Mouse (Mus musculus) heart, adult 2 months (tissue): ENCODE measurements around the gene Fam104a. TPM values are rescaled to one million over a fixed set of nuclear protein-coding genes. Genes with fewer than 3 reads are reported as not detected.

Experiments
- DNase-seq, 2 experiments: peaks; one replicate each; pipeline ENCODE4 v3.0.0; 2021
- H3K27ac ChIP-seq: fragments of 200-600 bp; 2 replicates; pipeline ENCODE4 v1.8.1; 2022
- H3K27me3 ChIP-seq: fragments of 200-500 bp; 2 replicates; pipeline ENCODE4 v1.6.1; 2012; ENCODE audit warnings: mild to moderate bottlenecking, low read length, inconsistent platforms, mixed read lengths; ENCODE audit not compliant: control insufficient read depth, insufficient read depth
- H3K36me3 ChIP-seq: fragments of 200-500 bp; 2 replicates; pipeline ENCODE4 v1.6.1; 2012; ENCODE audit warnings: low read length, inconsistent platforms; ENCODE audit not compliant: control insufficient read depth, insufficient read depth
- H3K4me1 ChIP-seq: fragments of 200-500 bp; 2 replicates; pipeline ENCODE4 v1.6.1; 2011; ENCODE audit warnings: low read length; ENCODE audit not compliant: control insufficient read depth, insufficient read depth
- H3K4me3 ChIP-seq: fragments of 200-600 bp; 2 replicates; pipeline ENCODE4 v1.8.1; 2022
- H3K79me2 ChIP-seq: fragments of 200-500 bp; replicated peaks from 2 replicates; pipeline ENCODE4 v1.6.1; 2012; ENCODE audit warnings: mild to moderate bottlenecking, inconsistent platforms, low read length, moderate library complexity, mixed read lengths; ENCODE audit not compliant: control insufficient read depth, insufficient read depth
- H3K9ac ChIP-seq: fragments of 200-500 bp; 2 replicates; pipeline ENCODE4 v1.6.1; 2012; ENCODE audit warnings: low read depth, mild to moderate bottlenecking, control low read depth, inconsistent platforms, low read length, mixed read lengths
- CTCF ChIP-seq: fragments of 200-600 bp; IDR thresholded peaks from 2 replicates; pipeline ENCODE4 v1.8.1; 2022; ENCODE audit warnings: antibody characterized with exemption, mild to moderate bottlenecking, moderate library complexity
- EP300 ChIP-seq: fragments of 200-500 bp; IDR thresholded peaks from 2 replicates; pipeline ENCODE4 v1.6.1; 2011; ENCODE audit warnings: low read depth, low read length, control low read depth; ENCODE audit not compliant: insufficient read depth
- POLR2A ChIP-seq: fragments of 200-500 bp; IDR thresholded peaks from 2 replicates; pipeline ENCODE4 v1.6.1; 2011; ENCODE audit warnings: mild to moderate bottlenecking, low read depth, low read length, control low read depth; ENCODE audit not compliant: insufficient read depth
- WGBS: fragments of 180-500 bp; shearing (Covaris S2); methylation state at CpG from one replicate; pipeline ENCODE4 v1.1.7; 2018; 5-methylcytosine and 5-hydroxymethylcytosine counted together
- intact Hi-C: fragments of 180-260 bp; cut with DNase I; formaldehyde crosslinking; loops from one replicate; pipeline ENCODE4 v1.15.1; 2025
- polyA plus RNA-seq: library from polyadenylated mRNA; depleted of rRNA; stranded (reverse); fragments of >200 nt; gene quantifications from 2 replicates; pipeline ENCODE4 v1.2.3, GENCODE M21; 2012
- total RNA-seq, 2 experiments: library from RNA; stranded (reverse); gene quantifications; 2 replicates each; pipeline ENCODE4 v1.2.3; 2021

Gene Fam104a
- total and polyA plus RNA-seq, 3 experiments = 12.4 to 16.4 (median 15.3) TPM

- Histone ChIP-seq H3K4me1 (peaks cover 5% of the 10 kb centered on the region), H3K27me3 (no peaks in the 10 kb centered on the region), H3K36me3 (no peaks in the 10 kb centered on the region), H3K4me3 (no peak overlapping the region), H3K79me2 (no peaks in the 10 kb centered on the region), H3K9ac (no peak overlapping the region), H3K27ac (no peak overlapping the region)
- intact Hi-C loops = no loop called here
- no peak for DNase-seq
- TF ChIP-seq CTCF (no peak), EP300 (no peak), POLR2A (no peak)
- 77% methylated on average over 7 of the region's 7 CpGs for WGBS
These were observed 31.2 kb upstream of the Fam104a start for GRCm38 (mm10) chr11:113715078-113715674.

DNA sequence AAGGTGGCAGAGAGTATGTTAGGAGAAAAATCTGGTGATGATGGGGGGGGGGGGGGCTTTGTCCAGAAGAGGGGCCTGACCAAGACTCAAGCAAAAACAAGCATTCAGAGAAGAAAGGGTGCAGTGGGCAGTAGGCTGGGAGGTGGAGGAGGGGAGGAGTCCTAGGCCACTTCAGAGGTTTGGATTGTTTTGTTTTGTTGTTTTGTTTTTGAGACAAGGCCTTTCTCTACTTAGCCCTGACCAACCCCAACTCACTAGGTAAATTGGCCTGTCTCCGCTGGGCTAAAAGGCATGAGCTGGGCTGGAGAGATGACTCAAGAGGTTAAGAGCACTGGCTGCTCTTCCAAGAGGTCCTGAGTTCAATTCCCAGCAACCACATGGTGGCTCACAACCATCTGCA lies 27.1 kb upstream of the Fam104a start:
- Histone ChIP-seq H3K4me1 (peaks cover 8% of the 10 kb centered on the region), H3K36me3 (no peaks in the 10 kb centered on the region), H3K4me3 (no peak overlapping the region), H3K9ac (no peak overlapping the region), H3K79me2 (no peaks in the 10 kb centered on the region), H3K27ac (no peak overlapping the region), H3K27me3 (no peaks in the 10 kb centered on the region)
- intact Hi-C loops = loop anchor here (2.0 kb wide), 1 partner anchor 40 kb away; the partner anchor contains the start of gene Cdc42ep4
- no peak for DNase-seq
- 92% methylated on average over 1 of the region's 1 CpGs for WGBS
- TF ChIP-seq CTCF (no peak), EP300 (no peak), POLR2A (no peak)

DNA sequence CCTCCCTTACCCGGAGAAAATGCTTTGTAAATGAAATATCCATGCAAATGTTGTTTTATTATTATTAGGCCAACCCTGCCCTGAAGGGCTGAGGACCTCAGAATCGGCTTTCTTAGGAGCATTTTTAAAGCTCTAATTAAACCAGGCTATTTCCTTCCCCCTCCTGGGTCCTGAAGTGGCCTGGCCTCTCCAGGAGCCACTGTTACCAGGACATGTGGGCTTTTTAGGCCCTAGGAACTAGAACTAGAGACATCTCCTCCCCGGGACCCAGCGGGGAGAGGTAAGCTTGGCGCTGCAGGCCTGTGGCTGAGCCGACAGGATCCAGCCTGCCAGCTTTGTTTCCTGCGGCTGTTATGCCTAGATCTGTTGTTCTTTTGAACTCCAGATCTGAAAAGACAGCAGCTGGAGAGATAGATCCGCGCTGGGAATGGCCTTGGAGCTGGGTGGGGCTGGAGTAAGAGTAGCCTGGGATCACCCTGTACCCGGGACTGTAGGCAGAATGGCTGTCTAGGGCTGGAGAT lies 26.4 kb upstream of the Fam104a start:
- Histone ChIP-seq H3K27ac (peak overlapping the region; percentile 58), H3K36me3 (no peaks in the 10 kb centered on the region), H3K9ac (peak overlapping the region; percentile 24; the same call in 1 of the 2 replicates), H3K79me2 (no peaks in the 10 kb centered on the region), H3K4me3 (no peak overlapping the region), H3K27me3 (no peaks in the 10 kb centered on the region), H3K4me1 (peaks cover 8% of the 10 kb centered on the region)
- intact Hi-C loops = loop anchor here (2.0 kb wide), 1 partner anchor 40 kb away; the partner anchor contains the start of gene Cdc42ep4
- WGBS = 23% methylated on average over 10 of the region's 10 CpGs
- DNase-seq = no peak
- no peak for TF ChIP-seq POLR2A
- TF ChIP-seq CTCF = no peak
- no peak for TF ChIP-seq EP300

DNA sequence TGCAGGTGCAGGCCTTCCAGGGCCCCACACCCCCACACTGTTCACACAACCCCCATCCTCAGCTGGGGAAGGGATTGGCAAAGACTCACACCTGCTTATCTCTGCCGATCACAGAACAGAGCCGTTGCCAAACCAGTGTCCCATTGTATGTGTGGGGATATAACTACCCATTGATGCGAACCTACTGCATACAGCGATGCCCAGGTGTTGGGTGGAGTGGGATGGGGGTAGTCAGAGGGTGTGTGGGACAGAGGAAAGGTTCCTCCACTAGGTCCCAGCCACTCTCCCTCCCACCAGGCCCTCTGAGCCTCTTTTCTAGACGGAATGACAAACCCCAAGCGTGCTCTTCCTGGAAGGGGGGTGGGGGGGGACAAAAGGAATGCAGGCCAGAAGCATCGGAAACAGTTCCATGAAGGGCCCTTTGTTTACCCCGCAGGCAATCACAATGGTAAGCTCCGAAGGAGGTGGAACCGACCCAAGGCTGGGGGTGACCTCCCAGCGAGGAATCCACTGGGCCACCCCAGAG lies 25.8 kb upstream of the Fam104a start, which contains the start of gene Cpsf4l:
Cpsf4l (minus strand) TSS at position 287 of the 526 bp plus-strand sequence.
- no peaks in the 10 kb centered on the region for H3K79me2 ChIP-seq
- WGBS = 24% methylated on average over 11 of the region's 11 CpGs
- intact Hi-C loops = loop anchor here (2.0 kb wide), 1 partner anchor 41 kb away; the partner anchor contains the start of gene Cdc42ep4
- DNase-seq = no peak
- H3K4me1 ChIP-seq = peaks cover 8% of the 10 kb centered on the region
- TF ChIP-seq EP300 (no peak), POLR2A (no peak), CTCF (no peak)
- peak within 1 kb of the TSS; percentile 58 for H3K27ac ChIP-seq
- H3K4me3 ChIP-seq = no peak within 1 kb of the TSS
- H3K36me3 ChIP-seq = no peaks in the 10 kb centered on the region
- peak within 1 kb of the TSS; percentile 24; the same call in 1 of the 2 replicates for H3K9ac ChIP-seq
- H3K27me3 ChIP-seq = no peaks in the 10 kb centered on the region

- no peak overlapping the region for H3K27ac ChIP-seq
These were observed 25.3 kb upstream of the Fam104a start for GRCm38 (mm10) chr11:113709272-113709671.

More at GRCm38 (mm10) chr11:113709272-113709671, 25.3 kb upstream of the Fam104a start:
- Histone ChIP-seq H3K36me3 (no peaks in the 10 kb centered on the region), H3K4me1 (peaks cover 8% of the 10 kb centered on the region), H3K27me3 (no peaks in the 10 kb centered on the region), H3K4me3 (no peak overlapping the region), H3K79me2 (no peaks in the 10 kb centered on the region), H3K9ac (no peak overlapping the region)
- TF ChIP-seq EP300 (no peak), CTCF (no peak), POLR2A (no peak)
- no peak for DNase-seq
- intact Hi-C loops = no loop called here
- 57% methylated on average over 15 of the region's 15 CpGs for WGBS
